Mouse (Mus musculus) liver, embryonic 14.5 days (tissue): ENCODE data around the gene Sbk1.

Experiments
- CTCF ChIP-seq: IDR thresholded peaks from 2 replicates; pipeline ENCODE4 v1.5.1; 2016; ENCODE audit warnings: antibody characterized with exemption, low read depth, control low read depth
- EP300 ChIP-seq: IDR thresholded peaks from 2 replicates; pipeline ENCODE4 v1.6.1; 2016; ENCODE audit warnings: antibody characterized with exemption, low read depth

GRCm38 (mm10) chr7:126240814-126241360 is 31.5 kb upstream of the Sbk1 start:
- TF ChIP-seq CTCF (no peak), EP300 (no peak)
